Mouse (Mus musculus) hindbrain, embryonic 16.5 days (tissue): Measurements from ENCODE around the gene Pogz. TPM values are rescaled to one million over a fixed set of nuclear protein-coding genes. Genes with fewer than 3 reads are reported as not detected.

Experiments used
- ATAC-seq: fragments of 200-750 bp; cut with Nextera tagmentation; 2 replicates; pipeline ENCODE4 v1.8.0; 2017; ENCODE audit warnings: moderate TSS enrichment, moderate library complexity
- H3K27ac ChIP-seq: fragments of 300-500 bp; sonication (generic); 2 replicates; pipeline ENCODE4 v1.5.1; 2014; ENCODE audit warnings: low read depth, mild to moderate bottlenecking, control low read depth, low read length, moderate library complexity
- H3K27me3 ChIP-seq: fragments of 300-500 bp; sonication (generic); replicated peaks from 2 replicates; pipeline ENCODE4 v1.6.1; 2014; ENCODE audit warnings: low read length; ENCODE audit not compliant: control insufficient read depth, insufficient read depth
- H3K36me3 ChIP-seq: fragments of 300-500 bp; sonication (generic); 2 replicates; pipeline ENCODE4 v1.6.1; 2014; ENCODE audit warnings: mild to moderate bottlenecking, low read length, moderate library complexity, mixed read lengths; ENCODE audit not compliant: control insufficient read depth, insufficient read depth
- H3K4me1 ChIP-seq: fragments of 300-500 bp; sonication (generic); 2 replicates; pipeline ENCODE4 v1.6.1; 2014; ENCODE audit warnings: low read depth, low read length; ENCODE audit not compliant: control insufficient read depth, insufficient read depth
- H3K4me2 ChIP-seq: fragments of 300-500 bp; sonication (generic); 2 replicates; pipeline ENCODE4 v1.6.1; 2014; ENCODE audit warnings: mild to moderate bottlenecking, low read length, control low read depth, moderate library complexity
- H3K4me3 ChIP-seq: fragments of 300-500 bp; sonication (generic); 2 replicates; pipeline ENCODE4 v1.5.1; 2014; ENCODE audit warnings: mild to moderate bottlenecking, low read length, control low read depth, moderate library complexity
- H3K9ac ChIP-seq: fragments of 300-500 bp; sonication (generic); 2 replicates; pipeline ENCODE4 v1.6.1; 2014; ENCODE audit warnings: low read depth, mild to moderate bottlenecking, control low read depth, low read length, moderate library complexity
- H3K9me3 ChIP-seq: fragments of 300-500 bp; sonication (generic); 2 replicates; pipeline ENCODE4 v1.6.1; 2014; ENCODE audit warnings: mild to moderate bottlenecking, low read length, moderate library complexity; ENCODE audit not compliant: control insufficient read depth
- WGBS: fragments of 180-500 bp; shearing (Covaris S2); extraction: QIAGEN DNeasy Blood & Tissue Kit; methylation state at CpG from one replicate; pipeline ENCODE4 v1.1.7; 2014; 5-methylcytosine and 5-hydroxymethylcytosine counted together
- polyA plus RNA-seq: library from polyadenylated mRNA; unstranded; fragments of >200 nt; fragmentation: Nextera tagmentation; extraction: Ambion mirVana; gene quantifications from 2 replicates; pipeline ENCODE4 v1.2.1, GENCODE M21; 2015

Gene Pogz
- 16.4 and 17.3 TPM in 2 replicates for polyA plus RNA-seq

DNA sequence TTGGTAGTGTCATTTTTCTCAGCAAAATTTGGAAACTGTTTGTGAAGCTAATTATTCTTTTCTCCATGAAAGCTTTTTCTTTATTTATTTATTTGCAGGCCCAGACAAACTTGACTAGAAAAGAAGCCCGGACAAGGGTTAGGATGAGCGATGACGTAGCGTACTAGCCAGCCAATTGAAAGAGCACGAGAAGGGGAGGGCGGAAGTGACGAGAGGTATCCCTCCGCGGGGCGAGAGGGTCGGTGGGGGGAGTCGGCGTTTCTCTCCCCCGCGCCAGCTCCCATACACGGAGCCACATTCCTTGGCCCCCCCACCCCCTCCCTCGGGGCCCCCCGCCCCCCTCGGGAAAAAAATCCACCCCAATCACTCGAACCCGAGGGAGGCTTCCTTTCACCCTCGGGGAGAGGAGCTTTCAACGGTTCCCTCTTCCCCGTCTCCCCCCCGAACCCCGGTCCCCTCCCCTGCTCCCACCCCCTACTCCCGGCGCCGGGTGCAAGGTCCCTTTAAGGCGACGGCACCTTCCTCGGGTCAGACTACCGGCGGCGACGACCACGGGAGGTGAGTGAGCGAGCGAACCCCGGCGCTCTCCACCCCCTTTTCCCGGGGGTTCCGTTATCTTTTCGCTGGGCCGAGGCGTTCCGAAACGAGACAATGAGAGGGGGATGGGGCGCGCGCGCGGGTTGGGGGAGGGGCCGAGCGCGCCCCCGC lies at the start of gene Pogz:
Pogz (plus strand) TSS at position 385 of the 708 bp plus-strand sequence.
- Histone ChIP-seq H3K9me3 (no peaks in the 10 kb centered on the region), H3K4me3 (peak within 1 kb of the TSS; percentile 66), H3K4me2 (peak within 1 kb of the TSS; percentile 65), H3K4me1 (peaks cover 12% of the 10 kb centered on the region), H3K36me3 (no peaks in the 10 kb centered on the region), H3K27ac (peak within 1 kb of the TSS; percentile 100), H3K9ac (peak within 1 kb of the TSS; percentile 87), H3K27me3 (no peaks in the 10 kb centered on the region)
- ATAC-seq: peak; percentile 93
- under 1% methylated on average over 49 of the region's 57 CpGs for WGBS

DNA sequence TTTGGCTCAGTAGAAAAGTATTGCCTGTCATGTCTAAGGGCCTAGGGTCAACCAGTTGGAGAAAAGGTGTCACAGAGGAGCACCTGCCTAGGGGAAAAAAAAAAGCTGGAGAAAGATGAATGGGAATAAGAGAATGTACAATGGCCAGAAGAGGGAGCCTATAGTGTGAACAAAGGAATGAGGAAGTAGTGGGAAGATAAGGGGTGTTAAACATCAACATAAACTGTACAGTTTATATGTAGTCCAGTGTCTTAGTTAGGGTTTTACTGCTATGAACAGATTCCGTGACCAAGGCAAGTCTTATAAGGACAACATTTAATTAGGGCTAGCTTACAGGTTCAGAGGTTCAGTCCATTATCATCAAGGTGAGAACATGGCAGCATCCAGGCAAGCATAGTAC lies 48.3 kb upstream of the Pogz start:
- WGBS: 95% methylated on average over 1 of the region's 1 CpGs
- Histone ChIP-seq H3K4me3 (no peak overlapping the region), H3K4me1 (peaks cover 8% of the 10 kb centered on the region), H3K4me2 (no peak overlapping the region), H3K27ac (no peak overlapping the region), H3K27me3 (no peaks in the 10 kb centered on the region), H3K9ac (no peak overlapping the region), H3K36me3 (no peaks in the 10 kb centered on the region), H3K9me3 (no peaks in the 10 kb centered on the region)
- ATAC-seq: no peak

DNA sequence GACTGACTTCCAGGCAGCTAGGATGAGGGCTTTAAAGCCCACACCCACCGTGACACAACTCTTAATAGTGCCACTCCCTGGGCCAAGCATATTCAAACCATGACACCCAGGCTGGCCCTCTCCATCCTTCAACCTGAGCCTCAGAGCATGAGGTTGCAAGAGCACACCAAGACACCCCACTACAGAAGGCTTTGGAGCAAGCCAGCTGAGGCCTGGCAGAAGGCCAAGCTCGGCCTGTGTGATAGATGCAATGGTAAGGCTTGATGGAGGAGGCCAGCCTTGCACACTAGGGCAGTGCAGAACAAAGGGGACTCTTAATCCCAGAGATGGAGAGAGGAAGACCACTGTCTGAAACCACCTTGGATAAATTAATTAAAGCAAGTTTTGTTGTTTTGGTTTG lies 47.9 kb upstream of the Pogz start:
- Histone ChIP-seq H3K4me3 (no peak overlapping the region), H3K9me3 (no peaks in the 10 kb centered on the region), H3K9ac (no peak overlapping the region), H3K27ac (no peak overlapping the region), H3K4me2 (no peak overlapping the region), H3K36me3 (no peaks in the 10 kb centered on the region), H3K4me1 (peaks cover 8% of the 10 kb centered on the region), H3K27me3 (no peaks in the 10 kb centered on the region)
- whole genome bisulfite sequencing: 90% methylated on average over 2 of the region's 2 CpGs
- ATAC-seq: no peak

DNA sequence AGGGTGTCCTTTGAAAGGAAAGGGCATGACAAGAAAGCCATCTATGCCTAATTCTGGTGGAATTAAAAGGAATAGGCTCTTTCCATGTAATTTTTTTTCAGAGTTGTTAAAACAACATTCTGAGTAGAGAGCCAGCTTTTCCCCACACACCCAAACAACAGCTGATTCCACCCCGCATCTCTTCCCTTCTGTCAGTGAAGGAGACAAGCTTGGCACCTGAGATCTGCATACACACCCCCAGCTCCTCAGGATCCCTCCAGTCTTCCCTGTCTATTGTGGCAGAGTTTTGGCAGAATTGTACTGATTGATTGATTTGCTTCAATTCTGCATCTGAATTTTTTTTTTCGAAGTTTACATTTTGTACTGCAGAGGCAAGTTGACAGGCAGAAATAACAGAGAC lies 45.1 kb upstream of the Pogz start:
- Histone ChIP-seq H3K27ac (no peak overlapping the region), H3K4me1 (no peaks in the 10 kb centered on the region), H3K9me3 (no peaks in the 10 kb centered on the region), H3K4me2 (no peak overlapping the region), H3K27me3 (no peaks in the 10 kb centered on the region), H3K9ac (no peak overlapping the region), H3K36me3 (no peaks in the 10 kb centered on the region), H3K4me3 (no peak overlapping the region)
- ATAC-seq: no peak
- 83% methylated on average over 2 of the region's 2 CpGs for WGBS

DNA sequence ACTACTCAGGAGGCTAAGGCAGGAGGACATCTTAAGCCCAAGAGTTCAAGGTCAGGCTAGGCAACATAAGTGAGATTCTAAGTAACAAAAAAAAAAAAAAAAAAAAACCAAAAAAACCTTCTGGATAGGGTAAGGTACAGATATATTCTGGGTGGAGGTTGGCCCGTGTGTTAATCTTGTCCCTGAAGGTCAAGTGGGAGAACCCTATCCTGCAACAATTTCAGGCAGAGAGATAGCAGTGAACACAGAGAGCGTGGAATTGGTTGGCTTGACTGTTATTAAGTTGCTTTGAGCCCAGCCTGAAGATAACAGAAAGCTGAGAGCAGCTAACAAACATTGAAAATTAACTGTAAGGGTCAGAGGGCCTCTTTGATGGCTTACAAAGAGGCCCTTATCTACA lies 43.7 kb upstream of the Pogz start:
- Histone ChIP-seq H3K36me3 (no peaks in the 10 kb centered on the region), H3K27ac (no peak overlapping the region), H3K9ac (no peak overlapping the region), H3K4me3 (no peak overlapping the region), H3K9me3 (no peaks in the 10 kb centered on the region), H3K4me2 (no peak overlapping the region), H3K27me3 (no peaks in the 10 kb centered on the region), H3K4me1 (no peaks in the 10 kb centered on the region)
- WGBS: 88% methylated on average over 2 of the region's 2 CpGs
- ATAC-seq: no peak

DNA sequence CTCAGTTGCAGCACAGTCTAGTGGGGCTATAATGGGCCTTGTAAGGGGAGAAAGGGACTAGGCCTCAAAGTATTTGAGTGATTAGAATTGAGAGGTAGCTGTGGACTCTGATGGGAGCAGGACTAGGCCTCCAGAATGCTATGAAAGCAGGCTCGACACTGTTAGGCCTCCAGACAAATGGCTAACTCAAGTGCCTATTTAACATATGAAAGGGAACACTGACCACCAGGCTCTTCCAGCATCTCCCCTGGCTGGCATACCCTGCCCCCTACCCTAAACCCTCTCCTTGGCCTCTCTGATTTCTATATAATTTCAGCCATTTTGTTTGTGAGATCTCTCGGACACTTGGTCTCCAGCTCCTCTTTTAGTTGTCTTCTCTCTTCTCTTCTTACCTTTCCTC lies 43.0 kb upstream of the Pogz start:
- no peak for ATAC-seq
- H3K9me3 ChIP-seq: no peaks in the 10 kb centered on the region
- 54% methylated on average over 2 of the region's 2 CpGs for WGBS
- no peaks in the 10 kb centered on the region for H3K27me3 ChIP-seq
- H3K4me1 ChIP-seq: no peaks in the 10 kb centered on the region
- no peak overlapping the region for H3K4me2 ChIP-seq
- H3K9ac ChIP-seq: no peak overlapping the region
- H3K36me3 ChIP-seq: no peaks in the 10 kb centered on the region
- H3K4me3 ChIP-seq: no peak overlapping the region
- no peak overlapping the region for H3K27ac ChIP-seq

DNA sequence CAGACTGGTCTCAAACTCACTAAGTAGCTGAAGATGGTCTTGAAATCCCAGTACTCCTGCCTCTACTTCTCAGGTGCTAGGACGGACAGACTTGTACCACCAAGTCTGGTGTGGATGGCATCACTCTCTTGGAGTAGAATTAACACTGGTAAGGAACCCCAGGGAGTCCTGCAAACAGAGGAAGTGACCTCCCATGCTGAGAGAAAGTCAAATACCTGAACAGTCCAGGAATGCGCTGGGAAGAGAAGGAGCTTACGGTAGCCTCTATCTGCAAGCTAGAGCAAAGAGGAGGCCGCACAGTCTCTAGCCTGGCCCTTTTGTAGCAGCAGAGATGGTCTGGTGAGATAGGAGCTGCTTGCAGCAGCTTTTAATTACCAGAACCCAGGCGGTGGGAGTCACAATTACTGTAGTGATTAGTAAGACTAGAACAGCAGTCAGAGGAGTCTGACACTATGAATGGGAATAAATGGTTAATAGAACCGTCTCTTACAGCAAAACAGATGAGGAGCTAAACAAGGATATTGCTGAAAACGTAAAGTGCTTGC lies 41.7 kb upstream of the Pogz start:
- ATAC-seq: no peak
- Histone ChIP-seq H3K4me3 (no peak overlapping the region), H3K4me2 (no peak overlapping the region), H3K27ac (no peak overlapping the region), H3K27me3 (no peaks in the 10 kb centered on the region), H3K4me1 (no peaks in the 10 kb centered on the region), H3K9ac (no peak overlapping the region), H3K36me3 (no peaks in the 10 kb centered on the region), H3K9me3 (no peaks in the 10 kb centered on the region)
- 59% methylated on average over 7 of the region's 7 CpGs for WGBS

DNA sequence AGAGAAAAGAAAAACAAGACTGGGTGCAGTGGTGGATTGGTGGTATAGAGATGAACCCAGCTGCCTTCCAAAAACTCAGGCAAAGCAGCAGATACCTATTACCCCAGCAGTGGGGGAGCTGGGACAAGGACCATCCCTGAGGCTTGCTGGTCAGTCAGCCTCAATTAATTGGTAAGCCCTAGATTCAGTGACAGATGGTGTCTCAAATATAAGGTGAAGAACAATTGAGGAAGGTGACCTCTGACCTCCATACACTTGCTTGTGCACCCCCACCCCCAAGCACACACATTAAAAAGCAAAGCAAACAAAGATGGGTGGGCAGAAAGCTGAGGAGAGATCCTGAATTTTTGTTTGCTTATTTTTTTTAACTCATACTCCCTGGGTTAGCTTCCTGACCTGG lies 41.2 kb upstream of the Pogz start:
- H3K27me3 ChIP-seq: no peaks in the 10 kb centered on the region
- ATAC-seq: no peak

DNA sequence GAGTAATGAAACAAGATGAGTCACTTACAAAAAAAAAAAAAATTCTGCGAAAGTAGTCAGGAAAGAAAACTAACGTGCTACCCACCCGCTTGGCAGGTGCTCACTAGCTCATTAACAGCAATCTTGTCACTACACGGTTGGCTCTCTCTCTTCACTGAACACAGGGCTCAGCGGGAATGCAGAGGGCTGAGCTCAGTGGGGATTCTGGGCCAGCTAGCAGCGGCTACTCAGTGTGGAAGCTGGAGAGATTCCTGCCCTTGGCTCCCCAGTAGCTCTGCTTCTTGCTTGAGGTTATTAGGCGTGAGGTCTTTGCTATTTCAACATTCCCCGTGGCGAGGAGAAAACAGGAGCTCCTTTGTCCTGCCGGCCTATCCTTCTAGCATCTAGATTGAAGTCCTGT lies 33.2 kb upstream of the Pogz start:
- H3K36me3 ChIP-seq: no peaks in the 10 kb centered on the region
- WGBS: 6% methylated on average over 10 of the region's 10 CpGs
- H3K27ac ChIP-seq: 0 out of 2 replicates have a peak overlapping the region, but pooled peaks have one; percentile 23
- no peaks in the 10 kb centered on the region for H3K27me3 ChIP-seq
- H3K9me3 ChIP-seq: no peaks in the 10 kb centered on the region
- H3K4me3 ChIP-seq: no peak overlapping the region
- no peak for ATAC-seq
- peaks cover 6% of the 10 kb centered on the region; the same call in 1 of the 2 replicates for H3K4me1 ChIP-seq
- H3K4me2 ChIP-seq: peak overlapping the region; percentile 2; the same call in 1 of the 2 replicates
- H3K9ac ChIP-seq: 0 out of 2 replicates have a peak overlapping the region, but pooled peaks have one; percentile 3

More for the DNA sequence above, 41.2 kb upstream of the Pogz start:
- H3K9me3 ChIP-seq: no peaks in the 10 kb centered on the region
- H3K36me3 ChIP-seq: no peaks in the 10 kb centered on the region
- H3K4me1 ChIP-seq: no peaks in the 10 kb centered on the region
- no peak overlapping the region for H3K4me2 ChIP-seq
- no peak overlapping the region for H3K27ac ChIP-seq
- H3K4me3 ChIP-seq: no peak overlapping the region
- no peak overlapping the region for H3K9ac ChIP-seq
